Mouse (Mus musculus) T-helper 1 cell (primary cell): ENCODE results near the gene Scrt2.

Experiments used
- in situ Hi-C: fragments of 300-600 bp; cut with MboI, MseI; formaldehyde crosslinking; loops from one replicate; pipeline ENCODE4 v1.15.1; 2025; ENCODE audit warnings: high pct_unique_total_duplicates

Scrt2 gene

DNA sequence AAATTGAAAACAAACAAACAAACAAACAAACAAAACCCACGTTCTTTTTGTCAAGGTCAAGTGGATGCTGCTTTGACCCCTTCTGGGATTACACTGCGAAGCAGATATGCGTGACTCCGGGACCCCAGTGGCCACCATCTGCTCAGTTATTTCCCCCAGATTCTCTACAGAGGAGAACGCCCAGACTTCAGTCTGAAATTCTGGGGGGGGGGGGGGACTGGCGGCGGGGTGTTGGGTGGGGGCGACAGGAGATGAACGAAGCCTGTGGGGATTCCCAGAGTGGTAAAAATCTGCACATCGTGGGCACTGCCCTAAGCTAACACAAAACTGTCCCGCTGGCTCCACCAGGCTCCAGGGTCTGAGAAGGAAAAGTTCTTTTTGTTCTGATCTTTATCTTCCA lies 61.2 kb downstream of the Scrt2 start:
- in situ Hi-C loops: no loop called here

DNA sequence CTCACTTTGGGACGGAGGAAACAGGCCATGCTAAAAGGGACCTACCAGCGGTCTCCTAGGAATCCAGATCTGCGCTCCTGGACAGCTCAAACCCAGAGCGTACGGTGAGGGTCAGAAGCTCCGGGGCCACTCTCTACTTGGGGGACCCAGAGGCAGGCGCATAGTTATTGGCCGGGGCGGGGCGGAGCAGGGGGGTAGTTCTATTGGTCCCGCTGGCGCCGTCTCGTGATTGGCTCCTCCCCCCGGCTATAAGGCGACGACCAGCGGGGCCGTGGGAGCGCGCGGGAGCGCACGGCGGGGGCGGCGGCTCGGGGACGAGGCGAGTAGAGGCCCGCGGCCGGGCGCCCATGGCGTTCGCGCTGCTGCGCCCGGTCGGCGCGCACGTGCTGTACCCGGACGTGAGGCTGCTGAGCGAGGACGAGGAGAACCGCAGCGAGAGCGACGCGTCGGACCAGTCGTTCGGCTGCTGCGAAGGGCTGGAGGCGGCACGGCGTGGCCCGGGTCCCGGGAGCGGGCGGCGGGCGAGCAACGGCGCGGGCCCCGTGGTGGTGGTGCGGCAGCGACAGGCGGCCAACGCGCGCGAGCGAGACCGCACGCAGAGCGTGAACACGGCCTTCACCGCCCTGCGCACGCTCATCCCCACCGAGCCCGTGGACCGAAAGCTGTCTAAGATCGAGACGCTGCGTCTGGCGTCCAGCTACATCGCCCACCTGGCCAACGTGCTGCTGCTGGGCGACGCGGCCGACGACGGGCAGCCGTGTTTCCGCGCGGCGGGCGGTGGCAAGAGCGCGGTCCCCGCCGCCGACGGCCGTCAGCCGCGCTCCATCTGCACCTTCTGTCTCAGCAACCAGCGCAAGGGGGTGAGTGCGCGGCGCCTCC lies 62.2 kb downstream of the Scrt2 start, which contains the start of gene Tcf15:
TSS of gene Tcf15 (plus strand) at position 283 of the 879 bp plus-strand sequence.
- in situ Hi-C loops: no loop called here

DNA sequence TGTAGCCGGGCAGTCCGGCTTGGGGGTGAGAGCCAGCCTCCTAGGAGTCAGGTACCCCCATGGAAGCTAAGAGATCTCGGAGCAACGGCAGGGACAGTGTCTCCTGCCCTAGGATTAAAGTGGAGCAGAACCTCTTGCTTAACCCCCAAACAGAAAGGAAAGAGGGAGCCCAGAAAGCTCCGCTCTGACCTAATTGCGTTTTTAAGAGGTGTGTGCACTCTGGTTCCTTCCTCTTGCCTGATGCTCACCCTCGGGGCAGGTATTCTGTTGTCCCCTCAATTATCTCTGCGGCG lies 62.8 kb downstream of the Scrt2 start:
- in situ Hi-C loops: no loop called here

DNA sequence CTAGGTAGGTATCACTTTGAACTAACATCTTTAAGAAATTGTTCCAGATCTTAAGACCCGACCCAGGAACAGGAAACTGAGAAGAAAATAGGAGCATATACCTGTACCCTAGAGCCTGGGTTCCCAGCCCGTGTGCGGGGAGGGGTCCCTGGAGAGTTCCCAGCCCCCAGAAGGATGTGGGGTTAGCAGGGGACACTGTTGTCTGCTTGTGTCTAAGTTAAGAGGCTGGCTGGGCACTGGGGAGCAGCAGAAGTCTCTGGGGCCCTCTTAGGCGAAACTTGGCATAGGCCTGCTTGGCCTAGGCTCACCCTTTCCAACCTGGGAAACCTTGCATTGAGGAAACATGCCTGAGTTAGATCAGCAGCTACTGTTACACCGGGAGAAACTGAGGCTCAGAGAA lies 63.2 kb downstream of the Scrt2 start:
- in situ Hi-C loops: no loop called here
